In genomic region chr9:121035296-121035695, GRCm38 (mm10) we compare ENCODE assay signal across 31 mouse cellular contexts.
"Had no signal": no experiment of that assay in that cellular context is flagged by ENCODE, and none has a peak within 500 bp of the region (broad histone marks: within the 10 kb centered on the region; RNA-seq: fewer than 3 reads in every experiment).

No protein-coding gene starts in this region.

- H3K9ac ChIP-seq: limb, embryonic 12.5 days; limb, embryonic 13.5 days; limb, embryonic 15.5 days; liver, embryonic 12.5 days; liver, embryonic 13.5 days; liver, embryonic 14.5 days; liver, embryonic 15.5 days; liver, postnatal 0 days; lung, embryonic 14.5 days; lung, embryonic 15.5 days; midbrain, embryonic 12.5 days; midbrain, embryonic 15.5 days; neural tube, embryonic 12.5 days had no signal

- H3K27me3 ChIP-seq: limb, embryonic 12.5 days; limb, embryonic 13.5 days; limb, embryonic 15.5 days; liver, embryonic 13.5 days; liver, embryonic 15.5 days; lung, embryonic 15.5 days; midbrain, embryonic 12.5 days; midbrain, embryonic 15.5 days; neural tube, embryonic 12.5 days had no signal

- H3K4me2 ChIP-seq: limb, embryonic 12.5 days; limb, embryonic 13.5 days; limb, embryonic 15.5 days; liver, embryonic 11.5 days; liver, embryonic 12.5 days; liver, embryonic 13.5 days; liver, embryonic 15.5 days; lung, embryonic 14.5 days; lung, embryonic 15.5 days; midbrain, embryonic 12.5 days; midbrain, embryonic 15.5 days; neural tube, embryonic 12.5 days had no signal

- H3K9me3 ChIP-seq: limb, embryonic 10.5 days; limb, embryonic 12.5 days; limb, embryonic 13.5 days; limb, embryonic 15.5 days; liver, embryonic 12.5 days; liver, embryonic 13.5 days; liver, embryonic 15.5 days; lung, embryonic 15.5 days; megakaryocyte, embryonic 14.5 days; midbrain, embryonic 10.5 days; midbrain, embryonic 12.5 days; midbrain, embryonic 15.5 days; neural tube, embryonic 12.5 days had no signal

- H3K36me3 ChIP-seq: limb, embryonic 10.5 days; limb, embryonic 12.5 days; limb, embryonic 13.5 days; limb, embryonic 15.5 days; liver, embryonic 12.5 days; liver, embryonic 13.5 days; liver, embryonic 15.5 days; lung, embryonic 15.5 days; midbrain, embryonic 10.5 days; midbrain, embryonic 12.5 days; midbrain, embryonic 15.5 days; neural tube, embryonic 12.5 days had no signal

- H3K4me3 ChIP-seq: left cerebral cortex, adult 2 months; limb, embryonic 10.5 days; limb, embryonic 12.5 days; limb, embryonic 13.5 days; limb, embryonic 15.5 days; liver, embryonic 12.5 days; liver, embryonic 13.5 days; liver, embryonic 15.5 days; lung, embryonic 15.5 days; megakaryocyte, embryonic 14.5 days; midbrain, embryonic 10.5 days; midbrain, embryonic 12.5 days; midbrain, embryonic 15.5 days; myocyte; neural tube, embryonic 12.5 days had no signal

- H3K27ac ChIP-seq: left cerebral cortex, adult 2 months; limb, embryonic 10.5 days; limb, embryonic 12.5 days; limb, embryonic 13.5 days; limb, embryonic 15.5 days; liver, embryonic 12.5 days; liver, embryonic 13.5 days; liver, embryonic 14.5 days; liver, embryonic 15.5 days; lung, embryonic 15.5 days; macrophage; midbrain, embryonic 12.5 days; midbrain, embryonic 15.5 days; neural tube, embryonic 12.5 days had no signal

- ATAC-seq: liver, embryonic 12.5 days; liver, postnatal 0 days; lung, postnatal 0 days; midbrain, embryonic 15.5 days; midbrain, embryonic 16.5 days had no signal

- DNase-seq: left cerebral cortex, postnatal 4 days; liver; liver, embryonic 13.5 days; liver, postnatal 0 days; lung, adult 18-20 months; lung, adult 2 months; lung, embryonic 14.5 days; lung, postnatal 10 days; lung, postnatal 14 days; lung, postnatal 36 days; lung, postnatal 4 days; midbrain, embryonic 14.5 days had no signal

- H3K4me1 ChIP-seq: liver, embryonic 12.5 days; liver, embryonic 13.5 days; liver, embryonic 15.5 days; lung, embryonic 15.5 days had no signal
